Mouse (Mus musculus): ENCODE results near the gene Lrig1. TPM values are rescaled to one million over a fixed set of nuclear protein-coding genes. Genes with fewer than 3 reads are reported as not detected.

Gene Lrig1
- polyA plus RNA-seq, 1 experiment, result not detected

GRCm38 (mm10) chr6:94640297-94640696 lies 59.7 kb downstream of the Lrig1 start:
- Histone ChIP-seq H3K27ac (ENCODE audit: insufficient read depth, low read depth, low read length) (no peak overlapping the region), H3K4me3 (ENCODE audit: insufficient read depth, low read depth, low read length) (no peak overlapping the region), H3K4me1 (ENCODE audit: control insufficient read depth, insufficient read depth, low read length) (peaks cover 11% of the 10 kb centered on the region)
- WGBS, result 45% methylated on average over 7 of the region's 7 CpGs
- TF ChIP-seq POLR2A (IDR thresholded peaks at IDR 0.05; ENCODE audit: insufficient read depth, low read depth, low read length), result no peak
- TF ChIP-seq CTCF (IDR thresholded peaks at IDR 0.05; ENCODE audit: insufficient read depth, low read depth, low read length), result no peak

GRCm38 (mm10) chr6:94637024-94637434 lies 62.9 kb downstream of the Lrig1 start:
- TF ChIP-seq POLR2A (IDR thresholded peaks at IDR 0.05; ENCODE audit: insufficient read depth, low read depth, low read length) (no peak), CTCF (IDR thresholded peaks at IDR 0.05; ENCODE audit: insufficient read depth, low read depth, low read length) (no peak)
- H3K4me3 ChIP-seq (ENCODE audit: insufficient read depth, low read depth, low read length), result no peak overlapping the region
- no peak overlapping the region for H3K27ac ChIP-seq (ENCODE audit: insufficient read depth, low read depth, low read length)
- 81% methylated on average over 5 of the region's 5 CpGs for WGBS
- peaks cover 15% of the 10 kb centered on the region for H3K4me1 ChIP-seq (ENCODE audit: control insufficient read depth, insufficient read depth, low read length)

GRCm38 (mm10) chr6:94635343-94635742 lies 64.6 kb downstream of the Lrig1 start:
- peak overlapping the region; percentile 43; the same call in 1 of the 2 replicates for H3K27ac ChIP-seq (ENCODE audit: insufficient read depth, low read depth, low read length)
- H3K4me3 ChIP-seq (ENCODE audit: insufficient read depth, low read depth, low read length), result no peak overlapping the region
- TF ChIP-seq POLR2A (IDR thresholded peaks at IDR 0.05; ENCODE audit: insufficient read depth, low read depth, low read length) (no peak), CTCF (IDR thresholded peaks at IDR 0.05; ENCODE audit: insufficient read depth, low read depth, low read length) (no peak)
- 26% methylated on average over 1 of the region's 1 CpGs for WGBS
- peaks cover 16% of the 10 kb centered on the region for H3K4me1 ChIP-seq (ENCODE audit: control insufficient read depth, insufficient read depth, low read length)

- Histone ChIP-seq H3K4me1 (ENCODE audit: control insufficient read depth, insufficient read depth, low read length) (peaks cover 17% of the 10 kb centered on the region), H3K4me3 (ENCODE audit: insufficient read depth, low read depth, low read length) (no peak overlapping the region), H3K27ac (ENCODE audit: insufficient read depth, low read depth, low read length) (no peak overlapping the region)
- WGBS, result 66% methylated on average over 9 of the region's 9 CpGs
- no peak for TF ChIP-seq POLR2A (IDR thresholded peaks at IDR 0.05; ENCODE audit: insufficient read depth, low read depth, low read length)
- no peak for TF ChIP-seq CTCF (IDR thresholded peaks at IDR 0.05; ENCODE audit: insufficient read depth, low read depth, low read length)
These were observed 65.2 kb downstream of the Lrig1 start for GRCm38 (mm10) chr6:94634710-94635109.

GRCm38 (mm10) chr6:94634274-94634673 lies 65.7 kb downstream of the Lrig1 start:
- Histone ChIP-seq H3K4me1 (ENCODE audit: control insufficient read depth, insufficient read depth, low read length) (peaks cover 17% of the 10 kb centered on the region), H3K27ac (ENCODE audit: insufficient read depth, low read depth, low read length) (no peak overlapping the region), H3K4me3 (ENCODE audit: insufficient read depth, low read depth, low read length) (no peak overlapping the region)
- TF ChIP-seq CTCF (IDR thresholded peaks at IDR 0.05; ENCODE audit: insufficient read depth, low read depth, low read length) (no peak), POLR2A (IDR thresholded peaks at IDR 0.05; ENCODE audit: insufficient read depth, low read depth, low read length) (no peak)
- WGBS, result 85% methylated on average over 4 of the region's 4 CpGs

- Histone ChIP-seq H3K27ac (ENCODE audit: insufficient read depth, low read depth, low read length) (peak overlapping the region; percentile 28; the same call in 1 of the 2 replicates), H3K4me1 (ENCODE audit: control insufficient read depth, insufficient read depth, low read length) (peaks cover 34% of the 10 kb centered on the region), H3K4me3 (ENCODE audit: insufficient read depth, low read depth, low read length) (no peak overlapping the region)
- 72% methylated on average over 6 of the region's 6 CpGs for WGBS
- no peak for TF ChIP-seq POLR2A (IDR thresholded peaks at IDR 0.05; ENCODE audit: insufficient read depth, low read depth, low read length)
- TF ChIP-seq CTCF (IDR thresholded peaks at IDR 0.05; ENCODE audit: insufficient read depth, low read depth, low read length), result no peak
These were observed 68.2 kb downstream of the Lrig1 start for GRCm38 (mm10) chr6:94631779-94632082.

GRCm38 (mm10) chr6:94631051-94631778 lies 68.7 kb downstream of the Lrig1 start:
- Histone ChIP-seq H3K4me3 (ENCODE audit: insufficient read depth, low read depth, low read length) (no peak overlapping the region), H3K4me1 (ENCODE audit: control insufficient read depth, insufficient read depth, low read length) (peaks cover 39% of the 10 kb centered on the region), H3K27ac (ENCODE audit: insufficient read depth, low read depth, low read length) (0 out of 2 replicates have a peak overlapping the region, but pooled peaks have one; percentile 4)
- TF ChIP-seq CTCF (IDR thresholded peaks at IDR 0.05; ENCODE audit: insufficient read depth, low read depth, low read length) (no peak), POLR2A (IDR thresholded peaks at IDR 0.05; ENCODE audit: insufficient read depth, low read depth, low read length) (no peak)
- WGBS, result 74% methylated on average over 7 of the region's 7 CpGs

- 59% methylated on average over 6 of the region's 6 CpGs for WGBS
- Histone ChIP-seq H3K27ac (ENCODE audit: insufficient read depth, low read depth, low read length) (peak overlapping the region; percentile 50), H3K4me3 (ENCODE audit: insufficient read depth, low read depth, low read length) (no peak overlapping the region), H3K4me1 (ENCODE audit: control insufficient read depth, insufficient read depth, low read length) (peaks cover 39% of the 10 kb centered on the region)
- TF ChIP-seq POLR2A (IDR thresholded peaks at IDR 0.05; ENCODE audit: insufficient read depth, low read depth, low read length) (no peak), CTCF (IDR thresholded peaks at IDR 0.05; ENCODE audit: insufficient read depth, low read depth, low read length) (no peak)
These were observed 71.2 kb downstream of the Lrig1 start for GRCm38 (mm10) chr6:94628787-94629186.

GRCm38 (mm10) chr6:94627714-94628595 lies 72.0 kb downstream of the Lrig1 start:
- 41% methylated on average over 15 of the region's 15 CpGs for WGBS
- Histone ChIP-seq H3K4me1 (ENCODE audit: control insufficient read depth, insufficient read depth, low read length) (peaks cover 39% of the 10 kb centered on the region), H3K4me3 (ENCODE audit: insufficient read depth, low read depth, low read length) (no peak overlapping the region), H3K27ac (ENCODE audit: insufficient read depth, low read depth, low read length) (peak overlapping the region; percentile 49)
- TF ChIP-seq CTCF (IDR thresholded peaks at IDR 0.05; ENCODE audit: insufficient read depth, low read depth, low read length), result no peak
- no peak for TF ChIP-seq POLR2A (IDR thresholded peaks at IDR 0.05; ENCODE audit: insufficient read depth, low read depth, low read length)
